Mouse (Mus musculus) neural tube, embryonic 10.5 days (tissue): Measurements from ENCODE around the gene Amy2a5.
"Not testable (repeated sequence)": the region's sequence is repeated elsewhere in the genome, so short reads cannot be mapped to it uniquely, and the experiment has no call there.

ENCODE experiments used
- DNase-seq: peaks from one replicate; pipeline ENCODE4 v3.0.0-alpha.2; 2017; ENCODE audit warnings: low spot score; ENCODE audit errors: extremely low spot score

The Amy2a5 gene

GRCm38 (mm10) chr3:113258737-113259136, at the start of gene Amy2a5:
Gene Amy2a5, minus strand, starts transcription at chr3:113258837.
- DNase-seq, result not testable (repeated sequence)

- DNase-seq, result not testable (repeated sequence)
Observed at GRCm38 (mm10) chr3:113291349-113291748, 32.7 kb upstream of the Amy2a5 start, which contains the start of gene Amy2a4. Gene Amy2a4, minus strand, starts transcription at chr3:113291449.

GRCm38 (mm10) chr3:113280285-113280684, 21.6 kb upstream of the Amy2a5 start:
- DNase-seq, result not testable (repeated sequence)

DNA sequence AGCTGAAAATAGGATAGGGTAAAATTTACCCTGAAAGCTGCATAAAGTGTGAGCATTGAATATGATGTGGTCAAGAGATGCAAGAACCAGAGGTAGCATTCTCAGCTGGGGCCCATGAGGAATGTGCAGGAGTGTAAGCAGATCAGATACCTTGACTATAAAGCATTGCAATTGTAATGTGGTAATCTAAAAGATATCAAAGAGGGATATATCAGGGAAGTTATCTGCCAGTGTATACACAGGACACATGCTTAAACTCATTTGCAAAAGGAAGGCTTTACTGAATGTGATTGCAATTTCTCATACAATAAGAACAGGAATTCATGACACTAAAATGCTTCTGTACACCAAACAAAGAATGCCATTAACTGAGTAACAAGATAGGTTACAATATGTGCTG, 20.9 kb upstream of the Amy2a5 start:
- not testable (repeated sequence) for DNase-seq

GRCm38 (mm10) chr3:113227115-113227514, 31.5 kb downstream of the Amy2a5 start:
- DNase-seq, result no peak
